Mouse (Mus musculus) adrenal gland, adult 2 months (tissue): Measurements from ENCODE around the gene Gm17018. TPM values are rescaled to one million over a fixed set of nuclear protein-coding genes. Genes with fewer than 3 reads are reported as not detected.

Source experiments
- DNase-seq: peaks from one replicate; pipeline ENCODE4 v3.0.0; 2021
- polyA plus RNA-seq: library from polyadenylated mRNA; depleted of rRNA; stranded (reverse); fragments of >200 nt; gene quantifications from 2 replicates; pipeline ENCODE4 v1.2.3, GENCODE M21; 2012
- total RNA-seq, 2 experiments: library from RNA; stranded (reverse); gene quantifications; 2 replicates each; pipeline ENCODE4 v1.2.3; 2021

The Gm17018 gene
- total and polyA plus RNA-seq, 3 experiments = 2.1 to 38.0 (median 29.0) TPM

- no peak for DNase-seq
Observed at GRCm38 (mm10) chr19:45549128-45549915, 11.1 kb upstream of the Gm17018 start.

GRCm38 (mm10) chr19:45549948-45550347 lies 10.5 kb upstream of the Gm17018 start:
- DNase-seq = no peak

- no peak for DNase-seq
Observed at GRCm38 (mm10) chr19:45552187-45552586, 8.2 kb upstream of the Gm17018 start.

GRCm38 (mm10) chr19:45554136-45554535 lies 6.3 kb upstream of the Gm17018 start:
- DNase-seq = no peak

GRCm38 (mm10) chr19:45565925-45566715 lies 5.7 kb downstream of the Gm17018 start:
- no peak for DNase-seq

- DNase-seq = no peak
Observed at GRCm38 (mm10) chr19:45567367-45567766, 7.0 kb downstream of the Gm17018 start.

GRCm38 (mm10) chr19:45573033-45573432 lies 12.6 kb downstream of the Gm17018 start:
- no peak for DNase-seq

- peak; percentile 79 for DNase-seq
Observed at GRCm38 (mm10) chr19:45573861-45574267, 13.4 kb downstream of the Gm17018 start.

GRCm38 (mm10) chr19:45574339-45574898 lies 14.0 kb downstream of the Gm17018 start:
- DNase-seq = no peak

GRCm38 (mm10) chr19:45574941-45575631 lies 14.7 kb downstream of the Gm17018 start:
- no peak for DNase-seq

GRCm38 (mm10) chr19:45575632-45576001 lies 15.2 kb downstream of the Gm17018 start:
- DNase-seq = no peak

- no peak for DNase-seq
Observed at GRCm38 (mm10) chr19:45577141-45577750, 16.8 kb downstream of the Gm17018 start.

- DNase-seq = no peak
Observed at GRCm38 (mm10) chr19:45578976-45579375, 18.6 kb downstream of the Gm17018 start.

- peak; percentile 74 for DNase-seq
Observed at GRCm38 (mm10) chr19:45579416-45579815, 19.0 kb downstream of the Gm17018 start.

GRCm38 (mm10) chr19:45580235-45580634 lies 19.8 kb downstream of the Gm17018 start:
- no peak for DNase-seq

GRCm38 (mm10) chr19:45581257-45581656 lies 20.8 kb downstream of the Gm17018 start:
- DNase-seq = peak; percentile 55

- no peak for DNase-seq
Observed at GRCm38 (mm10) chr19:45582161-45582560, 21.7 kb downstream of the Gm17018 start.

- peak; percentile 54 for DNase-seq
Observed at GRCm38 (mm10) chr19:45583136-45583535, 22.7 kb downstream of the Gm17018 start.

GRCm38 (mm10) chr19:45584856-45585620 lies 24.6 kb downstream of the Gm17018 start:
- DNase-seq = no peak

GRCm38 (mm10) chr19:45586850-45587249 lies 26.4 kb downstream of the Gm17018 start:
- no peak for DNase-seq
